Mouse (Mus musculus): Measurements from ENCODE around the gene Trove2.

Gene Trove2

DNA sequence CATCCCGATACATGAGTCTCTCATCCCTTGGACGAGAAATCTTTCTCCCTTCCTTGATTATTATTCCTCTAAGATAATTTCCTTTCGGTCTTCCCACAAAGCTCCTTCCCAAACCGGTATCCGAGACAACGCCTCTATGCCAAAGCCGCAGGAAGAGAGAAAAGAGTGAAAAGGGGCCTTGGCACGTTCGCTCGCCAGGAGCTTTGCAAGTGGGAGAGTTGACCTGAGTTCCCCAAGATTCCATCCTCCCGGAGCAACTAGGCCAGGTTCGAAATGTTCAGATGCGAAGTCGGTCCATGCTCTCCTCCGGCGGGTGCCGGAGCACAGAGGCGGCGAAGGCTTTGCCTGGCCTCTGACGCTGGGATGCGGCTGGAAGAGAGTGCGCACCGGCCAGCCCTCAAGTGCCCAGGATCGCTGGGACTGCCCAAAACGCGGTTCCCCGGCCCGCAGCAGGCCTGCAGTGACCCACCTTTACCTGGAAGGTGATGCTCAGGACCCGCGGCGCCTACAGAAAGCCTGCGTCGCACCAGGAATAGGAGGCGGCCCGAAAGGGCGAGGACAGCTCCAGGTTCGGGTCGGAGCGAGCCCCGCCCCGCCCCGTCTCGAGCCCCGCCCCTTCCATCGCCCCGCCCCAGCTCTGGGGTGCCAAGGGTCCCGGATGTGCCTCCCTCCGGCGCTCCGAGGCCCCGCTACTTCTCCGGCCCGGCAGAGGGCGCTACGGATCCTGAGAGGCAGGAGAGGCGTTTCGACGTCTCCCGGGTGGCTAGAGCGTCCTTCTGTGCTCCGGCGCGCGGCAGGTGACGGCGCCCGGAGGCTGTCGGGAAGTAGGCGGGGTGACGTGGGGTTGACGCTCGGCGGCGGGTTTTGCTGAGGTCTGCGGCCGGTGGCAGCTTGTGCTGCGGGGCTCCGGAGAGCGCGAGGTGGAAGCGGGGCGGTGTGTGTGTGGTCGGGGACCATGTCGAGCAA, at the start of gene Trove2, which contains the start of gene Uchl5:
Gene Trove2, minus strand, starts transcription at position 623 of the 966 bp plus-strand sequence.
Gene Uchl5, plus strand, starts transcription at position 827 of the 966 bp plus-strand sequence.
- DNase-seq (ENCODE audit: low spot score in 2 of 2) = peak; percentile 99 to 100

DNA sequence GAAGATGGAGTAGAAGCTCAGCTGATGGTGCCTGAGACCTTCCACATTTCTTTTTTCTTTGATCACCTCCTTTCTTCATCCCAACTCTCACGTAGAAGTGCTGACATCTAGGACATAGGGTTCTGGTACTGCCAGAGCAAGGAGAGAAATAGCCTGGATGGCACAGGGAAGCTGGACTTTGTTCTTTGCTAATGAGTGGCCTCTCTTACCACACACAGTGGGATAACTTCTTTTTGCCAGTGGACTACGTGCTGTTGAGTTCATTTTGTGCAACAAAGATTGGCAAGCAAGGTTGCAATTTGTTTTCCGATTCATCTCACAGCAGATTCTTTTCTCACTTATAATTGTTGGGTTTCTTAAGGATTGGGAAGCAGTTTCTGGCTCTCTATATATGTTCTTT, 45.8 kb upstream of the Trove2 start:
- DNase-seq (ENCODE audit: low spot score in 2 of 2) = no peak

DNA sequence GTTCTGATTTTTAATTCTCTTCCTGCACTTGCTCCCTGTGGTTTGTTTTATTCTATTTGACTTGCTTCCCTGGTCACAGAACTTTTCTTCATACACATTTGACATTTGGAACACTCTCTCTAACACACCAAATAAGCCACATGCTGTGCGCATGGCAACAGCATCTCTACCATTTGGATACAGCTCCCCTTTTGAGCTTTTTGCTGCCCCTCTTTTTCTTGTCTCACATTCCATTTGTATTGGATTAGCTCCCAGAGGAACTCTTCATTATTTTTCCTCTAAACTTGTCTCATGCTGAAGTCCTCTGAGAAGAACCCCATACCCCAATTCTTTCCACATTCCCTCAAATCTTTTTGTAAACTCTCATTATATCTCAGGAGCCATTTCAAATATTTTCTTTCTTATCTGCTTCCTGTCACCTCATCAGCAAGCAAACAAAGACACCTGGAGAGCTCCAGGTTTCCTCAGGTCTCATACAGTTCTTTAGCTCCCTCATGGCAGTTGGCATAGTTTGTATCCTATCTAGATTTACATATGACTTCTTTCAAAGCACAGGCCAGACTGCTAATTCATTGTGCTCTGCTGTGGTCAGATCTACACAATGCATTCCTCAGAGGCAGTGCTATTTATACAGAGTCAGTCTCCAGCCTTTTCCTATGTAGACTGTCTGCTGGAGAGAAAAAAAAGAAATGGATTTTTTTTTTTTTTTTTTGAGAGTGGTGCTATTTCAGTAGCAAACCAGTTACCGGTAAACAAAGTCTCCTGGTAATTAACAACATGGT, 43.4 kb upstream of the Trove2 start:
- DNase-seq (ENCODE audit: low spot score in 2 of 2) = no peak

DNA sequence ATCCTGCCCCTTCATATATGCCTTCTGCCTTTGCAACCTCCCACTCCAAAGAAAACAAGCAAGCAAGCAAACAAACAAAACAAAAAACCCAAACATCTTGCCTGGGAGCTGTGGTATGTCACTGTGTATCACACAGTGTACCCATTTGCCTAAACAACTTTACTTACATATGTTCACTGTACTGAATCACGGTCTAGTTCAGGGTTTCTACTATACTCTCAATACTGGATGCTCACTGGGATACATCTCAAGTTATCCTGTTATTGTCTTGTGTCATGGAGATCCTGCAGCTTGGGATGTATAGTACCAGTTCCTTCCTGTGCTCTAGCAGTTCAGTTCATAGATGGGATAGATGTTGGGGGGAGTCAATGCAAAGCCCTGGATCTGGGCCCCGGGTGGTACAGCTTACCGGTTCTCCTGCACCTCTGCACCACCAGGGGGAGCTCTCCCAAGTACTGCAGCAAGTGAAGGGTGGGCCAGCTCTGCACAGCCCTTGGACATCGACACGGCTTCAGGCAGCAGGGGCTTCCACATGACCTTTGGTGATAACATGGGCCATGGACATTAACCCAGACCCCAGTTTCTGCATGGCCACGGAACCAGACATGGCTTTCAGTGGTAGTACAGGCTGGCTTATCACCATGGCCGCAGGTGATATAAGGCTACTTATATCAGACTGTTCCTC, 37.0 kb upstream of the Trove2 start:
- DNase-seq (ENCODE audit: low spot score in 2 of 2) = peak; percentile 77 to 93

GRCm38 (mm10) chr1:143809062-143809461, 32.2 kb upstream of the Trove2 start:
- DNase-seq (ENCODE audit: low spot score in 2 of 2) = no peak

- no peak for DNase-seq (ENCODE audit: low spot score in 2 of 2)
These were observed 26.7 kb upstream of the Trove2 start for GRCm38 (mm10) chr1:143803537-143803936.

- peak; percentile 63 to 85 for DNase-seq (ENCODE audit: low spot score in 2 of 2)
These were observed 11.8 kb upstream of the Trove2 start for GRCm38 (mm10) chr1:143788584-143789227.

GRCm38 (mm10) chr1:143777558-143778218, 820 bp upstream of the Trove2 start:
- peak; percentile 45 to 78 for DNase-seq (ENCODE audit: low spot score in 2 of 2)

- no peak for DNase-seq (ENCODE audit: low spot score in 2 of 2)
These were observed 3.0 kb downstream of the Trove2 start for GRCm38 (mm10) chr1:143773909-143774308.

GRCm38 (mm10) chr1:143773082-143773481, 3.8 kb downstream of the Trove2 start:
- no peak for DNase-seq (ENCODE audit: low spot score in 2 of 2)

DNA sequence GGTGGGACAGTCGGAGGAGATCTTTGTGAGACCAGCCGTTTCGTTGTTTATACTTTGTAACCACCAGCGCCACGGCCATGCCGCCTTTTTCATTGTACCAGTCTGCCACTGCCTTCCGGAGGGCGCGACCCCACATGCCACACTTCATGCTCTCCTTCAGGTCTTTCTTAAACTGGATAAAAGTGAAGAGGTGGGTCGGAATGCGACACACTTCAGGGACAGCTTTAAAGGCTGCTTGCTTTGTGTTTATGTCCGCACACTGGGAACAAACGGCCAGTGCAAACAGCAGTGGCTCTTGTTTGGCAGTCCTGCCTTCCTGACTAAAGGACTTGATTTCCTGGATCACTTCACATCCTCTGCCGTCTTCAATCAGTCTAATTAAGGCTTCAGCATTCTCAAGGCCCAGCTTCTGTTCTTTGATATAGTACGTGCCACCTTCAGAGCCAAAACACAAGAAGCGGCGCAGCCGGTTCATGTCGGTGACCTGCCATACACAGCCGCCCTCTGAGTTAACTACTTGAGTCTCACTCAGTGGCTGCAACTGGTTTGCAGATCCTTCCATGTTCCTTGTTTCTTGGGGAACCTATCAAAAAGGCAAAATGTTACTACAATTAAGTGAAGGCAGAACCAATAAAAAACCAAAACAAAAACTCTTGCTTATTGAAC, 6.3 kb downstream of the Trove2 start:
- DNase-seq (ENCODE audit: low spot score in 2 of 2) = no peak

DNA sequence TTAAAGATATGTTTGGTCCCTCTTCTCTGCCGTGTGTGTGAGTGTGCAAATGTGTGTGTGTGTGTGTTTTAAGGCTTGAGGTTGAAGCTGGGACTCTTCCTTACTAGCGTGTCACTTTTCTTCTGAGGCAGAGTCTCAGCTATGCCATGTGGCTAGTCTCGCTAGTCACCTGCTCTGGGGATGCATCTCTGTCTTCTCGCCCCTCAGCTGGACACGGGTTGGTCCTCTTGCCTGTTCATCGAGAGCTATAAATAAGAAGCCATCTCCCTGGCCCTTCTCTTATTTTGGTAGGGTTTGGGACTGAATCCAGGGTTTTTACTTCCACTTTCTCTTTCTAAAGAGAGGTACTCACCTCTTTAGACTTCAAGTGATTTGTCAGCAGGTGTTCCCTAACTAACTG, 10.6 kb downstream of the Trove2 start:
- DNase-seq (ENCODE audit: low spot score in 2 of 2) = no peak

- DNase-seq (ENCODE audit: low spot score in 2 of 2) = no peak
These were observed 11.1 kb downstream of the Trove2 start for GRCm38 (mm10) chr1:143765801-143766200.

DNA sequence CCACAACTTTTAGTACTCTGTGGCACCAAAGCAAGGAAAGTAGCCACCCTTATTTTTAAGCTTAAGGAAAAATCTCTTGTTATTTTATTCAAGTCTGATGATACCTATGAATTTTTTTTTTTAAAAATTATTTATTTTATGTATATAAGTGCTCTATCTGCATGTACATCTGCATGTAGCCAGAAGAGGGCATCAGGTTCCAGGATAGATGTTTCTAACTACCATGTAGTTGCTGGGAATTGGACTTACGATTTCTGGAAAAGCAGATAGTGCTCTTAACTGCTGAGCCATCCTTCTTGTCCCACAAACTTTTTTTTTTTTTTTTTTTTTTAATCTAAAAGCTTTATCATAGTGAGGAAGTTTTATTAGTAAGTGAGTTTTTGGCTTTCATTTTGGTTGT, 12.4 kb downstream of the Trove2 start:
- DNase-seq (ENCODE audit: low spot score in 2 of 2) = no peak

- no peak for DNase-seq (ENCODE audit: low spot score in 2 of 2)
These were observed 14.7 kb downstream of the Trove2 start for GRCm38 (mm10) chr1:143762159-143762558.

GRCm38 (mm10) chr1:143745871-143746270, 31.0 kb downstream of the Trove2 start:
- peak in 1 of 2 experiments; percentile 20 for DNase-seq (ENCODE audit: low spot score in 2 of 2)

DNA sequence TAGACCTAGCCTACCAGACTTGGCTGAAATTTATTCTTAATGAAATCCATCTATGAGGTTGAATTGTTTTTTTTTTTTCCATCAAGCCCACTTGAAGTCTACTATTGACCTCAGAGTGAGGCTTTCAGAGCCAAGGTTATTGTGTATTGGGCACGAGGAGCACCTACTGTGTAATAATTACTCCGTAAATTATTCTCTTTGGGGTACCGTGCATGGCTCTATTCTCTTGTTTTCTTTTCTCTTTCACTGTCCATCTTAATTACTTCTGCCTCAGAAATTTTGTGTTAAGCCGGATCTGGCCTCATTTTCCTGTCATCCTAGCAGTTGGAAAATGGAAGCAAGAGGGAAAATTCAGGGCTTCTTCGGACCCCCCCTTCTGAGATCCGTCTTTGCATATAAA, 34.7 kb downstream of the Trove2 start:
- DNase-seq (ENCODE audit: low spot score in 2 of 2) = no peak

GRCm38 (mm10) chr1:143741331-143741730, 35.5 kb downstream of the Trove2 start:
- DNase-seq (ENCODE audit: low spot score in 2 of 2) = peak in 1 of 2 experiments; percentile 31

- DNase-seq (ENCODE audit: low spot score in 2 of 2) = peak in 1 of 2 experiments; percentile 34
These were observed 36.3 kb downstream of the Trove2 start for GRCm38 (mm10) chr1:143740581-143740980.

Data from spleen, postnatal 4 days (tissue).